Mouse (Mus musculus) frontal cortex, adult (tissue): ENCODE results near the gene C1ql2.

Experiments
- ATAC-seq: cut with Nextera tagmentation; 2 replicates; pipeline ENCODE4 v1.9.2; 2017; ENCODE audit warnings: mild to moderate bottlenecking, moderate library complexity, mixed read lengths; ENCODE audit not compliant: low TSS enrichment

The C1ql2 gene

GRCm38 (mm10) chr1:120385029-120385571 is 44.7 kb downstream of the C1ql2 start:
- no peak for ATAC-seq

DNA sequence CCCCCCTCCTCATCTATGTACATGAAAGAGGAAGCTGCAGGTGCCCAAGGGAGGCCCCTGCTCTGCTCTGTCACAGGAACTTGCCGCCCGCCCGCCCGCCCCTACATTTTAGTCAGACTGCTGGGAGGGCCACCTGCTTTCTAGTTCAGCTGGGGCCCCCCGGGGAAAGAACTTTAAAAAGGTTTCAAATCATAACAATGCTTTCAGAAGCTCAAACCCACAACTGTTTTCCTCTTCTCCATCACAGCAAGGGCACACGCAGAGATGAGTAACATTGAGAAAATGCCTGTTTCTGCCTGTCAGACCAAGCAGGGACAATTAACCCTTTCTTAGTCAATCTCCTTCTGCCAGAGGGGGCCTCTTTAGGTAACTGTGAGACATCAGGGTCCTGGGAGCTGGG is 49.4 kb downstream of the C1ql2 start:
- ATAC-seq, result no peak

- no peak for ATAC-seq
Observed at GRCm38 (mm10) chr1:120390336-120390735, 50.0 kb downstream of the C1ql2 start.
